Comparison of ENCODE assay signal across 29 mouse cellular contexts in genomic region chr9:32736051-32736450, GRCm38 (mm10).
DNase-seq lines count a peak whose midpoint lies in the region; ATAC-seq and TF ChIP-seq lines count a peak whose summit lies in the region.
"Had no signal": no experiment of that assay in that cellular context is flagged by ENCODE, and none has a peak within 500 bp of the region (broad histone marks: within the 10 kb centered on the region; RNA-seq: fewer than 3 reads in every experiment).

No protein-coding gene starts in this region.

- ATAC-seq in frontal cortex, adult (ENCODE audit: low TSS enrichment) = peak; percentile 76
- ATAC-seq: forebrain, embryonic 15.5 days; hindbrain, postnatal 0 days; intestine, embryonic 15.5 days; midbrain, embryonic 16.5 days had no signal

- peaks cover 97% of the 10 kb centered on the region for H3K36me3 ChIP-seq in thymus, adult 2 months (ENCODE audit: control insufficient read depth, insufficient read depth, low read length)
- H3K36me3 ChIP-seq: forebrain, embryonic 15.5 days; hindbrain, embryonic 12.5 days; liver, embryonic 15.5 days; neural tube, embryonic 12.5 days had no signal

- no peak for TF ChIP-seq CTCF in left cerebral cortex, adult 2 months (IDR thresholded peaks at IDR 0.05)
- no peak for TF ChIP-seq CTCF in thymus, adult 2 months (IDR thresholded peaks at IDR 0.05; ENCODE audit: borderline replicate concordance, control insufficient read depth, extremely low read depth, insufficient read depth, low read length, poor library complexity)

- 74% methylated on average over 9 of the region's 9 CpGs for WGBS in thymus, adult 2 months

- H3K4me3 ChIP-seq in left cerebral cortex, adult 2 months = no peak overlapping the region
- H3K4me3 ChIP-seq in thymus, adult 2 months (ENCODE audit: control insufficient read depth, insufficient read depth, low read length) = no peak overlapping the region
- H3K4me3 ChIP-seq: embryonic facial prominence, embryonic 13.5 days; forebrain, embryonic 10.5 days; forebrain, embryonic 15.5 days; heart, embryonic 10.5 days; heart, embryonic 15.5 days; hindbrain, embryonic 12.5 days; intestine, embryonic 15.5 days; liver, embryonic 15.5 days; neural tube, embryonic 12.5 days had no signal

- H3K27me3 ChIP-seq in thymus, adult 2 months (ENCODE audit: control insufficient read depth, insufficient read depth, low read length) = no peaks in the 10 kb centered on the region
- H3K27me3 ChIP-seq: embryonic facial prominence, embryonic 13.5 days; forebrain, embryonic 15.5 days; heart, embryonic 15.5 days; hindbrain, embryonic 12.5 days; intestine, embryonic 15.5 days; liver, embryonic 15.5 days; neural tube, embryonic 12.5 days had no signal

- TF ChIP-seq POLR2A in thymus, adult 2 months (IDR thresholded peaks at IDR 0.05; ENCODE audit: control insufficient read depth, extremely low read depth, insufficient read depth, low read length, poor library complexity) = no peak

- peak overlapping the region; percentile 18 for H3K27ac ChIP-seq in left cerebral cortex, adult 2 months
- H3K27ac ChIP-seq in thymus, adult 2 months (ENCODE audit: control insufficient read depth, insufficient read depth, low read length) = peak overlapping the region; percentile 76
- H3K27ac ChIP-seq: embryonic facial prominence, embryonic 13.5 days; forebrain, embryonic 10.5 days; forebrain, embryonic 15.5 days; heart, embryonic 10.5 days; heart, embryonic 15.5 days; hindbrain, embryonic 12.5 days; hindbrain, postnatal 0 days; intestine, embryonic 15.5 days; liver, embryonic 15.5 days; neural tube, embryonic 12.5 days had no signal

- intact Hi-C loops in left cerebral cortex, adult 2 months (cut with DNase I) = no loop called here
- intact Hi-C loops in left cerebral cortex, postnatal 14 days (cut with DNase I) = no loop called here

- H3K4me1 ChIP-seq in thymus, adult 2 months (replicated peaks; ENCODE audit: control insufficient read depth, insufficient read depth, low read length) = peaks cover 53% of the 10 kb centered on the region
- H3K4me1 ChIP-seq: forebrain, embryonic 15.5 days; heart, embryonic 10.5 days; heart, embryonic 15.5 days; intestine, embryonic 15.5 days; neural tube, embryonic 12.5 days had no signal

- no peak for DNase-seq in frontal cortex, postnatal 14 days (ENCODE audit: low spot score in 2 of 2)
- no peak for DNase-seq in left cerebral cortex, adult 2 months (ENCODE audit: extremely low spot score in 1 of 2, low spot score in 2 of 2)
- no peak for DNase-seq in left cerebral cortex, postnatal 14 days (ENCODE audit: low spot score in 2 of 2)
- no peak for DNase-seq in thymus, adult 2 months
- no peak for DNase-seq in thymus, postnatal 25 days
- DNase-seq in telencephalon, adult 2 months (ENCODE audit: low read depth, low spot score) = peak; percentile 43
- no peak for DNase-seq in urinary bladder, postnatal 10 days (ENCODE audit: low spot score)
- DNase-seq: adrenal gland, adult 8-10 months; cerebellum, adult 11-12 months; cerebellum, adult 9-11 months; gastrocnemius, postnatal 14 days; kidney, adult 2 months; kidney, postnatal 36 days; layer of hippocampus, adult 9-11 months; left cerebral cortex, postnatal 4 days; lung, postnatal 36 days; spleen, adult 18-20 months had no signal
